Mouse (Mus musculus) central nervous system, embryonic 14 days (tissue): Measurements from ENCODE around the gene 1700113H08Rik. TPM values are rescaled to one million over a fixed set of nuclear protein-coding genes. Genes with fewer than 3 reads are reported as not detected.

Source experiments
- polyA plus RNA-seq: library from polyadenylated mRNA; depleted of rRNA; stranded (reverse); fragments of >200 nt; gene quantifications from 2 replicates; pipeline ENCODE4 v1.2.3, GENCODE M21; 2012; rRNA removed

Gene 1700113H08Rik
- polyA plus RNA-seq: 0.23 and 0.25 TPM in 2 replicates

DNA sequence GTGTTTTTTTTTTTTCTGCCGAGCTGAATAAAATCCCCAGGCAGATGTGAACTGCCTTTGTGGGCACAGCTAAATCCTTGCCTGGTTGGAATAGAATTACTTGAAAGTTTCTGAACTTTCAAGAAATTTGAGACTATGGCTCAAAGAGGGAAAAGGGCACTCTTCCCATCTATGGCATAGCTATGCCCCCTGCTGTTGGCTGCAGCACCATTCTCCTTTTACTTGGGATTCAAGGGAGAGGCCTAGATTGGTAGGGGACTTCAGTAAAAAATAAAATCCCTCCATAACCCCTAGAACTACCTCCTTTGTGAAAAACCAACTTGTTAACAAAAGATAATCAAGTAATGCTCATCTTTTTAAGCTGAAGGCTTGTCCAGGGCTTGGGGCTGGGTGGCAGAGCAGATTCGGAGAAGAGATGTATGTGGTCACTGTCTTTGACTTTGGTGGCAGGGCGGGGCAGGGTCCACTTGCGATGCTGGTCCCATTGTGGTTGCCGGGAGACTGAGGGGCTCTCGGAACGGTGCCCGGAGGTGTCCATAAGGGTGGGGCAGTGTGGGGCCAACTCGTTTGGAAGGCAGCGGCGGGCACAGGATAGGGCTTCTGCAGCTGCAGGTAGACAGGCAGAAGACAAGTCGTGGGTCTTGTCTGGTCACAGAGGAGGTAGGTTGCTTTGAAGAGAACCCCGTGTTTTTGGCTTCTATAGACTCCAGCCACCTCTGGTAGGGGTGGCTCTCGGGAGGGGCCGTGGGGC is at the start of gene 1700113H08Rik:
Gene 1700113H08Rik (plus strand): TSS at position 546 of the 751 bp plus-strand sequence.

Other genes with a start within 250 kb of the 1700113H08Rik start
- gene Stab2, start 50.0 kb upstream of the 1700113H08Rik start, polyA plus RNA-seq: 0.10 and 0.16 TPM in 2 replicates